Mouse (Mus musculus): ENCODE data around the gene Abcg1.

The Abcg1 gene

DNA sequence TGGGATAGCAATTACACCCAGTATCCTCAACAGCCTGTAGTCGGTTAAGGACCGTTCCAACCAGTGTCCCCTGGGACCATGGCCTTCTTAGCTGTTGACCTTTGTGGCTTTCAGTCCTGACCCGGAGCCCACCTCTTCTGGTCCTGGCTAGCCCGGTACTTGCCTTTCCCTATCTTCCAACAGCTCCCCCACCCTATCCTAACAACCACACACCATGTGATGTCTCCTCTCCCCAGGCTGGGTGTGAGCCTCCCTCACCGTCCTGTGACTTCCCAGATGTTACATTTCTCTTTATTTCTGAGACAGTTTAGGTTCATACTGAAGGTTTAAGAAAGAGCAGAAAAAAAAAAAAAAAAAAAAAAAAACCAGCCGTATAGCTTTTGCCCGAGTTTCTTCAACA is 17.1 kb upstream of the Abcg1 start:
- DNase-seq (ENCODE audit: low spot score in 2 of 2): no peak

DNA sequence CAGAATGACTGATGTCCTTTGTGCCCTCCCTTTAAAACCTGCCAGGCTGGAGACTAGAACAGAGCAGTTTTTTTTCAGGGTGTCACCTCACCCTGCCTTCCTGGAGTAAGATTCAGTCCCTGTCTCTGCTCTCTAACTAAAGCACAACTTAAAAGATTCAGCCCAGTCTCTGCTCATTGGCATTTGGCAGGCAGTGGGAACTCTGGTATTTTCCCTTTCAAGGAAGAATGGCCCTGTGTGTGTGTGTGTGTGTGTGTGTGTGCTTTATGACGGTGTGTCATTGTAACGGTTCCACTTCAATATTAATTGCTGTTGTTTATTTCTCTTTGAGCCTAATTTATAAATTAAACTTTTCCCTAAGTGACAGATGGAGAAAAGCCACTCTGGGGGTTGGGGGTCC is 14.7 kb upstream of the Abcg1 start:
- DNase-seq (ENCODE audit: low spot score in 2 of 2): no peak

DNA sequence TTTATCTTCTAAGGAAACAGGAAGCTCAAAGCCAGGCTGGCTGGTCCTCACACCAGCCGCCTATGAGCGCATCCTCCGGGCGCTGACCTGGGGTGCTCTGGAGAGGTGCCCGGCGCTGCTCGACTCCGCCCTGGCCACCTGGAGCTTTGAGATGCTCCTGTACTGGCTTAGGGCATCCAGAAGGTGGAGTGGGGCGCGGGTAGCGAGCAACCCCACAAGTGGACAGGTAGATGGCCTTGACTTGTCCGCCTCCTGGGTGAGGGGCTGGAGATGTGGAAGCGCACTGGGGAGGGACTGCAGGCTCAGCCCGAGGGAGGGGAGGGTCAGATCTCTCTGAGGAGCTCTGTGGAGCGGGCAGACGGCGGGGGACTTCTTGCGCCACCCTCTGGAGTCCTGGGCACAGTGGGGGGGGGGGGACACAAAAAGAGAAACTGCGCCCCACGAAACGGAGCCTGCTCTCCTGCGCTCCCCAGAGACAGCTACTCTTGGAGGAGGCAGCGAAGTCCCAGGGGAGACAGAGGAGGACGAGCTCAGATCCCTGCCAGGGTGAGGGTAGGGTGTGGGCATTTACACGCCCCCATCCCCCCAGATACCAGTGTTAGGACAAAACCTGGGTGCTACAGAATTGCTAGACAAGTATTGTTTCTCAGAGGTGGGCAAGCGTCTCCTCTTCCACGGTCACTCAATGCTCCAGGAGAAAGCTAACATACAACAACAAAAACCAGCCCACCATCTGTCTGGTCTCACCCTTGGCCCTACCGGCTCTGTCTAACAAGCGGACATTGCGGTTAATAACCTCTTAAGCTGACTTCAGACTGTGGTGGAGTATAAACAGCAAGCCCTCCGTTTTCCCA is 643 bp downstream of the Abcg1 start:
- DNase-seq (ENCODE audit: low spot score in 2 of 2): no peak

DNA sequence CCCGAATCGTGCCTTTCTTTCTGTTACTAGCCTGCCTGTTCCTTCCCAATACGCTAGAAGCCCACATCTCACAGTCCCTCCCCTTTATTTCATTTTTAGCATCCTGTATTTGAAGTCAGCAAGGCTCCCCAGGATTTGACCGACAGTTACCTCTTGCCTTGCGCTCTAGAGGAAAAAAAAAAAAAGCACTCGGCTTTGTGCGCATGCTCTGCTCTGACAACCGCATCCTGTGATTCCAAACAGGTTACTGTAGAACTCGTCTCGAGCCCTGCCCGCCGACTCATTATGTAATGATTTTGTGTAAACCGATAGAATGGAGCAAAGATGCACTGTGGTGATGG is 1.2 kb downstream of the Abcg1 start:
- peak; percentile 83 to 86 for DNase-seq (ENCODE audit: low spot score in 2 of 2)

DNA sequence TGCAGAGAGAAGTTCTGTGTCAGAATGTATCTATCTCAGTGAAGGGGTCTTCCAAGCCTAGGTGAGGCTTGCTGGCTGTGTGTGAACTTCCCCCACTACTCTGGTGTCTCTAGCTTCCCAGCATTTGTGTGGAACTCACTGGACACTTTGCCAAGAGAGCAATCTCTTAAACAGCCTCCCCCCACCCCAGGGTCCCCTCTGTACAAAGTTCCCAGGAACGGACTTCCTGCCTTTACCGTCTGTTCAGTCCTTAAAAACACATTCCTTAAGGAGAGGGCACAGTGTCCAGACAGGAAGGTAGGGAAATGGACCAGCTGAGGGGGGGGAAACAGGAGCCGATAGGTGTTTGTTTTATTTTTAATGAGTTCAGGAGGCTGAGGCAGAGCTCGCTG is 2.7 kb downstream of the Abcg1 start:
- no peak for DNase-seq (ENCODE audit: low spot score in 2 of 2)

DNA sequence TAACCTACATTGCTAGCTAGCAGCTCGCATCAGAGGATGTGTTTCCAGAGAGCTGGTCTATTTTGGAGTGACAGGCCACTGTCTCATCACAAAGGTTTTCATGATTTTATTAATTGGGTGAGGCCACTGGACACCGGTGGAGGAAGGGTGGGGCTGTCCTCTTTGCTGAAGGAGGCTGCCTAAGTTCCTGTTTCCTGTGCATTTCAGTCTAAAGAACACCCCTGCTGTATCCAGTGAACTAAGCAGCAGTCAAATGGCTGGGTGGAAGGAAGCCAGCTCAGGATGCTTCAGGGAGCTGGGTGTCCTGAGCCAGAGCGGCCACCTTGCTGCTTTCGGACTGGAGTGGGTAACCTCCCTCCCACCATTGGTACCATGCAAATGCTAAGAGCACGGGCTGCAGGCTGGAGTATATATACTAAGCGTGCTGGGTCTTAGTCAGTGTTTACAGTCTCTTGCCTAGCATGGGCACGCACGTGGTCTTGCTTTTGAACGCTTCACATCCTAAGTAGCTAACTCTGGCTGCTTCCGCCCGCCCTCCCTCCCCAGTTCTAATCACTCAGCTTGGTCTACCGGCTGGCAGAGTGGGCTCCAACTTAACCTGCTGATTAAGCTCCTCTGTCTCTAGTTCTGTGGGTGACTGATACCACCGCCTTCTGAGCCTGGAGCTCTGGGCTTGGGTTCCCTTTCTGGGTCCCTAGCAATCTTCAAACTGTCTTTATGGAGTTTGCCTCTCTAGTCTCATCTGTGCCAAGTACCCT is 3.3 kb downstream of the Abcg1 start:
- DNase-seq (ENCODE audit: low spot score in 2 of 2): peak; percentile 35 to 40

DNA sequence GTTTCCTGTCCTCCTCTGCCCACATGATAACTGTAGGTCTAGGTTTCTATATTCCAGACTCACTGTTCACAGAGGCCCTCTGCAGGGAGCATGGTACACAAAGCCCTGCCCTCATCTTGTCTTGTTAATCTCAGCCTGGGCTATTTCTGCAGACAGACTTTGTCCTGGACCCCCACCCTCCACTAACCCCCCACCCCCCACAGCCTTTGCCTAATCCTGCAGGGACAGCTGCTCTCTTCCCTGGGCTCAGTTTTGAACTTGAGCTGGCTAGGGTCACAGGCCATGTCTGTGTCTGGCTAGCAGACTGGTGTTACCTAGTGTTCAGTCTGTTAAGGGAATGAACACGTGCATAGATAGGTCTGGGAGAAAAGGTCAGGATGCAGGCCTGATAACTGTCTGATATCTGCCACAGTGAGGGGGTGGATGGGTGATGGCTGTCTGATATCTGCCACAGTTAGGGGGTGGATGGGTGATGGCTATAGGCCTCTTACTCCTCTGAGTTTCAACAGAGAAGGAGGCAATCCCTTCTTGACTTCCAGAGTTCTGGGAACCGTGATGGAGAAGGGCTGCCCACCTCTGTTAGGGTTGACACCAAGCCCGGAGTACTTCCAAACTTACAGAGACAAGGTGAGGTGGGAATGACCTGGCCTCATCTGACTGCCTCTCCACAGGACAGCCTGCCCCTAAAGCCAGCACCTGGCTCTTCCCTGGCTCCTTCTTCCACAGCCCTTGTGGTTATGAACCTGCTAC is 4.0 kb downstream of the Abcg1 start:
- no peak for DNase-seq (ENCODE audit: low spot score in 2 of 2)

DNA sequence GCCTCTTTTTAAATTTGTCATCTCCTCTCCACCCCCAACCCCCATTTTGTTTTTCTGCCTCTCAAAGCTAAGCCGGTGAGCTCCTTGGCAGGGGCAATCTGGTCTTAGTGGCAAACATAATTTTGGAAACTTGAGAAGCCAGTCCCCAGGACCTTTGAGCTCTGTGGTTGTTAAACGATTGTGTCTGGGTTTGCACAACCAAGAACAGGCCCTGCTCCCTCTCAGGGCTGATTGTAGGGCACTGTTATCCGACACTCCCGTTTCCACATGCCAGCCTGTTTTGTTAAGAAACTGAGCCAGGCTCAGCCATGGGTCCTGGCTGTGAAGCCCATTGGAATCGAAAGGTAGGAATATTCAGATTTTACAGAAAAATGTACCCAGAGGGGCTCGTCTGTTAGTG is 8.6 kb downstream of the Abcg1 start:
- DNase-seq (ENCODE audit: low spot score in 2 of 2): no peak

DNA sequence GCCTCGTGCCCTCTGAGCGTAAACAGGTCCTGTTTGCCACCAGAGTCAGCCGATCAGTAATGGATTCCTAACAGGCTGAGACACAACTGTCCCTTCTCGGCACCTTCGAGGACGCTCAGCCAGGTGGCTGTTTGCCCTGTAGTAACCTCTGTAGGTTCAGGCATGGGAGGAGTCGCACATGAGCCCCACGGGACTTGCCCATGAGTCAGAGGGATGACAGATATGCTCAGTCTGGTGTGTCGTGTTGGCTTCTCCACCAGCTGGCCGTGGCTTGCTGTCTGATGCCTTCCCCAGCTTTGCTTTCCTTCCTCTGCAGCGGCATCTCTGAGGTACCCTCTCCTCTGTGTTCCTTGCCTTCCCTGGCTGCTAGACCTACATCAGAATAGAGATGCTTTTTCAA is 9.6 kb downstream of the Abcg1 start:
- DNase-seq (ENCODE audit: low spot score in 2 of 2): peak; percentile 63 to 68

DNA sequence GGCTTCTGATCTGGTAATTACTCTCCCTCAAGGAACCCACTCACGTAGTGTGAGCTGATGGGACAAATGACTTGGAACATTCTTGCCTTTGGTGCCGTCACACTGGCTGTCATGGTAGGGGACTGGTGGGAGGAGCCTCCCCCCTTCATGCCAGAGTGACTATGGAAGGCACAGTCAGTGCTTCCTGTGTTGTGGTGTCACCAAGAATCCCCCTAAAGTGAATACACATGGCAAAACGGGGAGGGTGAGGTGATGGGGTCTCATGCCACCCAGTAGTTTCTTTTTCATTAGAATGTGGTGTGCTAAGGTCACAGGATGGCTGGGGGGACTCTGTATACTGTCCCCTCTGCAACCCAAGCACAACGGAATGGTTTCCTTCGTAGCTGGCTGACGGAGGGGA is 11.6 kb downstream of the Abcg1 start:
- DNase-seq (ENCODE audit: low spot score in 2 of 2): no peak

DNA sequence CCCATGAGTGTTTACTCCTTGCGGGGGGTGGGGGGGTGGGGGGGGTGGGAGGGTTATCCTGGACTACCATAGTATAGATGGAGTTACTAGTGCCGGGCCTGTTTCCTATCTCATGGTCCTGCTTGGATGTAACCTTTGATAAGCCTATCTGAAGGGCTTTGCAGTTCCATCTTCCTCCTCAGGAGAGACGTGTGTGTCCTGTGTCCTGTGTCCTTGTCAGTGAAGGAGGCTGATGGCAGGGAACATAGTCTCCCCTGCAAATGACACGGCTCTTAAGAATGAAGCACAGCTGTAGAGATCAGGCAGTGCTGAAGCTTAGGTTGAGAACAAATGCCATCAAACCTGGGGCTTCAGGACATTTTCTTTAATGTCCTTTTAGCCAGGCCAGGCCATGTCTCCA is 12.4 kb downstream of the Abcg1 start:
- no peak for DNase-seq (ENCODE audit: low spot score in 2 of 2)

DNA sequence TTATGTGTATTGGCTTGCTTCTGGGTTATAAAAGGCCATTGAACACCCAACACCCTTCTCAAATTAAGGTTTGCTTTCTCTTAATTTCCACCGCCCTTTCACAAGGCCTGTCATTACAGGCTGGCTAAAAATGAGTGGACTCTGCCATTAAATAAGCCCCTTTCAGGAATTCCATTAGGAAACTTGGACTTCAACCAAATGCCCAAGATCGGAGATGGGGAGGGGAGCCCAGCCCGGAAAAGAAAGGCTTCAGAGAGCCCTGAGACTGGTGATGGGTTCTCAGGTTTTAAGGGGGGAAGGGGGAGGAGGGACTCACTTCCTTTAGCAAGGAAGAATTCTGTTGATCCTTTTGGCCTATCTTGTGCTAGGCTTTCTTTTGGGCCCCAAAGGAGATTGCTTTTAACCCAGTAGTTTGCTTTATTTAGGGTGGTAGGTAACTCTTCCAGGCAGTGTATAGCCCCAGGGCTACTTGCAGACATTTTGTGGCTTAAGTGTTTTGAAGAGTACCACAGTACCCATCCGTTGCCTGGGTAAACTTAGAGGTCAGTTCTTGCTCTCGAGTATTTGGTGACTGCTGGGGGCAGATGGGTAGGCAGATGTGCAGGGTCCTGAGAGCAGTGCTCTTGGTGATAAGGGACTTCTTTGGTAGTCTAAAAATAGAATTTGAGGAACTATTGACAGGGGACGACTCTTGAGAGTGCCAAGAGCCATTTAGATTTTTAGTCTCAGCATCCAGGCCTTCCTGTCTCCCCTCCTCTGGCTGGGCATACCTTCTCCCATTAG is 13.1 kb downstream of the Abcg1 start:
- no peak for DNase-seq (ENCODE audit: low spot score in 2 of 2)

DNA sequence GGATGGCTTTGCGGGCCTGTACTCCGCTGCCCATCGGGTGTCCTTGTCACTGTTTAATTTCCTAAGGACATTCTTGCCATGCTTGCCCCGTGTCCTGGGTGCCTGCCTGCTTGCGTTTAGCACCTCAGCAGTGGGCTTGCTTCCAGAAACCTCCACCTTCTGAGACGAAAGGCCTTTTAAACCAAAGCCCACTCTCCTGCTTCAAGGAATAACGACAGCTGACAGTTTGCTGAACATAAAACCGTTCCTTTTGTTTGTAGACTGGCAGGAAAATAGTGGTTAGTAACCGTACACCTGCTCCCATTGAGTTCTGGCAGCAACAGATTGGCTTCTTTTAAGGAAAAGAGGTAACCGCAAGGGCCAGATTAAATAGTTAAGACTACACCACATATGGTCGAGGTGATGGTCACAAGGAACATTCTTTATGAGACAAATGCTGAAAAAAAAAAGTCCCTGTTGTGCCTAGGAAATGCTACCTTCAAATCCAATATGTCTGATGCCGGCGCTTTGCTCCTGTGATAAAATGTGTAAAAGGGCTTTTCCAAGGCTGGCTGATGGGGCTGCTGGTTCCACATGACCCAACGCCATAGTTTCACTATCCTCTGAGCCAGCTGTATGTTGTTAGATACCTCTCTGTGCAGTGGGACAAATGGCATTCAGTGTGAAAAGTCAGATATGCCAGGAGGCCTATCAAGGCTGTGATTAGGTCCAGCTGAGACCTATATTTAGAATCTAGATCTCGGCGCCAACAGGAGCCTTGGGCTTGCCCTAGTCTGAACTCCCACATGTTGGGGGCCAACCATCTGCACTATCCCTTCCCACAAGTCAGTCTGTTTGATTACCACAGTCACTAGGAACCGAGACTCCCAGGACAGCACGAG is 14.2 kb downstream of the Abcg1 start:
- no peak for DNase-seq (ENCODE audit: low spot score in 2 of 2)

DNA sequence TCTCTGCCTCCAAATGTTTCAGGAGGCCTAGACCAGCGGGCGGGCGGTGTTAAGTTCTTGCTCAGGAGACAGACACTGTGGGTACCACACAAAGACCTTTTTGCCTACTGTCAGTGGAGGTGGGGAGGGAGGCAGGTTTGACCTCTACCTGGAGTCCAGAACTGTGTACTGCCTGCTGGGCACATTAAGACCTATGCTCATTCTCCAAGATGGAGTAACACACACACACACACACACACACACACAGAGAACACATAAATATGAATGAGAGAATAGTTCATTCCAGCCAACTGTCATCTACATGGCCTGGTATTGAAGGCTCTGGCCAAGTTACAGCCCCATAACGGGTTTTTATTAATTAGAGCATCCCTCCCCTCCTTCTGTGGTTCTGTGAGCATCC is 15.4 kb downstream of the Abcg1 start:
- no peak for DNase-seq (ENCODE audit: low spot score in 2 of 2)

DNA sequence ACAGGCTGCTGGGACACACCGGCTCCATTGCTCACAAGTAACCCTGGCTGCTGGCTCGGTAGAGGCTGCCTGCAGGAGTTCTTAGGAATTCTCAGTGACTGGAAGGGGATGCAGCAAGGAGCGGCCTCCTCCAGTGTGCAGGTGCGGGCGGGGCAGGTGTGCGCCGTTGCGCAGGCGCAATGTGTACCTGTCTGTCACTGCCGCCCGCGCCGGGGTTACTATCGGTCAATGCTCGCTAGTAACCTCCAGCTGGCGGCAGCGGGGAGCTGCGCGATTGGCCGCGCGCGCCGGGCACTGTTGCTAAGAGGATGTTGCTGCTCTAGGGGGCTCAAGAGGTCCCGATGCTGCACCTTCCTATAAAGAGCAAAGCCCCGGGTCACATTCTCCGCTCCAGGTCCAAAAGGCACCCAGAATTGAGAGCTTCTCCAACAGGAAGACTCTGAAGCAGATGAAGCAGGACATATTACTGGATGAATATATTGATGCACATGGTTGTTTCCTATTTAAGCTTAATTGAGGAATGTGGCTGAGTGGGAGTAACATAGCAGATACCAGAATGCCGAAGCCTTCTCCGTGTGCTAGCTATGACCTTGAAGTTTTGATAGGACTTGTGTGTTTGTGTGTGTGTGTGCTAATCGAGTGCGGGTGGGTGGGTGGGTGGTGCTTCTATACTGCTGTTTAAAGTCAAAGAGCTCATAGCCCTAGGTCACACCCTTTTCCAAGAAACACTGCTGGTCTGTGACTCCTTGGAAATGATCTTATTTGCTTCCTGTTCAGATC is 16.0 kb downstream of the Abcg1 start:
- DNase-seq (ENCODE audit: low spot score in 2 of 2): peak; percentile 93

DNA sequence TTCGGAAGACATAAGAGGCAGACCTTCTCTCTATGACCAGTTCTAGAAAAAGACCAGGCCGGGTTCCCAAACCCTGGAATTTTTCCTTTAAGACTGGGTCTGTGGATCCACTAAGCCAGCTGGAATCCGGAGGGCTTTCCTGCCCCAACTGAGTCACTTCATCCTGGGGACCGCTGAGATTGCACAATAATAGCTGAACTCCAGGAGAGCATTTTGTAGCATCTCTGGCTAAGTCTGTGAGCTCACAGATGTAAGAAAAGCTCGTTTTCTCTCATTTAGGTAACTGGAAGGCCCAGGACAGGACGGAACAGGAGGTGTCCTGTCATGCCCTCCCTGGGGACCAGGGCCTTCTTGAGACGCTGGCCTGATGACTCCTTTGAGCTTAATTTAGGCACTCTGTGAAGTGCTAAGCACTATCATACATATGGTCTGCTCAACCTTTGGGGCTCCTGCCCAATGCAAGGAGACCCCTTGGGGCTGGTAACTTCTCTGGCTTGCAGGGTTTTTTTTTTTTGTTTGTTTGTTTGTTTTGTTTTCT is 16.6 kb downstream of the Abcg1 start:
- DNase-seq (ENCODE audit: low spot score in 2 of 2): no peak

DNA sequence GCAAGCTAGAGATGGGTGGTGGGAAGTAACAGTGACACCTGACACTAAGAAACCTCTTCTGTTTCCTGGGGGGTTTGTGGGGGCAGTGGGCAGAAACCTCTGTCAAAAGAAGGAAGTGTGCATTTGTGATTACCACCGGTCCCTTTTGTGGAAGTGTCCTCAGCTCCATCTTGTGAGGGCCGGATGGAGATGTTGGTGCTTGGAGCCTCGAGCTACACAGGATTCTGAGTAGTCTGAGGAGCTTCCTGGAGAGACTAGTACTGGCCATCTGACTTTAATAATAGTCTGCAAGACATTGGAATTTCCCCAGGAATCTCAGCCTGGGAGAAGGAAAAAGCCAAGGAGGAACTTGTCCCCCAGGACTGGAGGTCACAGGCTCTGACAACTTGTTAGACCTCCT is 17.2 kb downstream of the Abcg1 start:
- peak in 1 of 2 experiments; percentile 22 for DNase-seq (ENCODE audit: low spot score in 2 of 2)

DNA sequence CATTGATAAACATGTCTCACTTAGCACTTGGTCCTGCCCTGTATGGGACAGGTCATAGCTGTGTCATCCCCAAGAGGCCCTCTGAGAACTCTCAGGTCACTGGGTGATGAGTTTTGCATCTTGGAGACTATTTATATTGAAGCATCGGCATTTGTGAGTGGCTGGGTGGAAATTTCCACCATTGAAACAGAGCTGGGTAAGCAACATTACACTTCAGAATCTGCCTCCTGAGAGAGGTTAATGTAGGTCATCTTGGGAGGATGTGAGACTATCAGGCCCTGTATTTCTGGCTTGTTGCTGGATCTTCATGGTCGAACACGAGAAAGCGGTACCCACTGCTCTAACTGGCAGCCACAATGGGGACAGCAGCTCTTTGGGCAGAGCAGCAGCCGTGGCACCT is 18.0 kb downstream of the Abcg1 start:
- no peak for DNase-seq (ENCODE audit: low spot score in 2 of 2)

DNA sequence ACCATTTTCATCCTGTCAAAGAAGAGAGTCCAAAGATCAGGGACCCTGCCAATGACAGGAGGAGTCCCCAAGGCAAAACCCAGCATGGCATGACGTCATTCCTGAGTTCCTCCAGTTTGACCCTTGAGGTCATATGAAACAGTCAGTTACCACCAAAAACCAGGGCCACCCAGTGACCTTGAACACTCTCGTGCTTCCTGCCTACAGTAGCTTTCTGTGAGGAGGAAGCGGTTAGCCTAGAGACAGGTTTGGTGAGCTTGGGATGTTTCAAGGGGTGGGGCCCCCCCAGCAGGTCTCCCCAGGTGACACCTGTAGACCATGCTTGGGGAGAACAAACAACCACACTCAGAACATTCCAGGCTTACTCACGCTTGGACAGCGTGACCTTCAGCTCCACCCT is 20.1 kb downstream of the Abcg1 start:
- DNase-seq (ENCODE audit: low spot score in 2 of 2): peak; percentile 50 to 67

DNA sequence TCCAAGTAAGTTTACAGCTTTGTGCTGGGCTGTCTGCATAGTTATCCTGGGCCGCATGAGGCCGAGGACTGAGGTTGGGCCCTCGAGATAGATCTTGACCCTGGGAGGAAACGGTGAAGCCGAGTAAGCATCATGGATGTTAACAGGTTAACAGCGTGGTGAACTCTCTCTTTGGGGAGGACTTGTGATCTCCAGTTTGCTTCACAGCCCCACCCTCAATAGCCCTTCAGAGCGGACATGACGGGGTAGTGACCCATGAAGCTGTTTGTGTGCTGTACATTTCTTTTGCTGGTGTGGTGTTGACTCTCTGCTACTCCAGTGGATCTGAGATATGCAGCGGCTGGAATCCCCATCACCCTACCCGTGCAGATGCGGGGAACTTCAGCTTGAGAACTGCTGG is 21.1 kb downstream of the Abcg1 start:
- no peak for DNase-seq (ENCODE audit: low spot score in 2 of 2)
